Mouse (Mus musculus) adrenal gland, postnatal 4 days (tissue): ENCODE results near the gene Ghrhr. TPM values are rescaled to one million over a fixed set of nuclear protein-coding genes. Genes with fewer than 3 reads are reported as not detected.

Experiments used
- DNase-seq, 2 experiments: peaks; one replicate each; pipeline ENCODE4 v3.0.0; 2021 to 2022; ENCODE audit warnings: low spot score in 2 of 2, mixed read lengths in 2 of 2
- long read RNA-seq, 2 experiments: library from polyadenylated mRNA; stranded (forward); transcript quantifications; one replicate each; pipeline ENCODE4 v2.0.0; 2021
- total RNA-seq, 2 experiments: library from RNA; stranded (reverse); gene quantifications; 2 replicates each; pipeline ENCODE4 v1.2.3; 2021

The Ghrhr gene
- not detected for total RNA-seq
- long read RNA-seq, experiment 1: 0 reads
- long read RNA-seq, experiment 2: 0 reads

- no peak for DNase-seq
These were observed at the start of gene Ghrhr for GRCm38 (mm10) chr6:55376076-55376475. Gene Ghrhr, plus strand, starts transcription at chr6:55376295.

GRCm38 (mm10) chr6:55326299-55326698 is 49.8 kb upstream of the Ghrhr start:
- DNase-seq: no peak

- DNase-seq: no peak
These were observed 48.8 kb upstream of the Ghrhr start for GRCm38 (mm10) chr6:55327326-55327725.

GRCm38 (mm10) chr6:55328179-55328578 is 47.9 kb upstream of the Ghrhr start:
- DNase-seq: no peak

- no peak for DNase-seq
These were observed 44.8 kb upstream of the Ghrhr start for GRCm38 (mm10) chr6:55331315-55331714.

GRCm38 (mm10) chr6:55332100-55332772 is 43.9 kb upstream of the Ghrhr start:
- DNase-seq: no peak

GRCm38 (mm10) chr6:55332773-55333109 is 43.4 kb upstream of the Ghrhr start:
- no peak for DNase-seq

GRCm38 (mm10) chr6:55335989-55336514 is 40.0 kb upstream of the Ghrhr start, which contains the start of gene Aqp1:
Gene Aqp1, plus strand, starts transcription at chr6:55336432.
- no peak for DNase-seq

- DNase-seq: no peak
These were observed 38.9 kb upstream of the Ghrhr start for GRCm38 (mm10) chr6:55337242-55337641.

GRCm38 (mm10) chr6:55338077-55338476 is 38.0 kb upstream of the Ghrhr start:
- DNase-seq: no peak

GRCm38 (mm10) chr6:55338934-55339825 is 36.9 kb upstream of the Ghrhr start:
- no peak for DNase-seq

GRCm38 (mm10) chr6:55341688-55342087 is 34.4 kb upstream of the Ghrhr start:
- no peak for DNase-seq

- no peak for DNase-seq
These were observed 33.8 kb upstream of the Ghrhr start for GRCm38 (mm10) chr6:55342328-55342727.

- no peak for DNase-seq
These were observed 32.6 kb upstream of the Ghrhr start for GRCm38 (mm10) chr6:55343446-55343845.

- no peak for DNase-seq
These were observed 31.6 kb upstream of the Ghrhr start for GRCm38 (mm10) chr6:55344291-55345016.

- DNase-seq: no peak
These were observed 30.8 kb upstream of the Ghrhr start for GRCm38 (mm10) chr6:55345264-55345663.

- no peak for DNase-seq
These were observed 29.6 kb upstream of the Ghrhr start for GRCm38 (mm10) chr6:55346491-55346890.

GRCm38 (mm10) chr6:55347711-55348571 is 28.2 kb upstream of the Ghrhr start:
- DNase-seq: no peak

- DNase-seq: no peak
These were observed 26.9 kb upstream of the Ghrhr start for GRCm38 (mm10) chr6:55349231-55349630.

GRCm38 (mm10) chr6:55350383-55350952 is 25.6 kb upstream of the Ghrhr start:
- DNase-seq: no peak
